Mouse (Mus musculus) bone marrow, adult 2 months (tissue): ENCODE results near the gene Lhx3. TPM values are rescaled to one million over a fixed set of nuclear protein-coding genes. Genes with fewer than 3 reads are reported as not detected.

ENCODE experiments used
- H3K27ac ChIP-seq: fragments of 200-500 bp; 2 replicates; pipeline ENCODE4 v1.5.1; 2012; ENCODE audit warnings: low read depth, mild to moderate bottlenecking, control low read depth, inconsistent platforms, low read length; ENCODE audit not compliant: control insufficient read depth, poor library complexity, insufficient read depth
- H3K4me1 ChIP-seq: fragments of 200-500 bp; 2 replicates; pipeline ENCODE4 v1.6.1; 2011; ENCODE audit warnings: low read length; ENCODE audit not compliant: control insufficient read depth, insufficient read depth
- H3K4me3 ChIP-seq: fragments of 200-500 bp; replicated peaks from 2 replicates; pipeline ENCODE3; 2011; ENCODE audit warnings: mild to moderate bottlenecking, low read depth, low read length, control low read depth; ENCODE audit not compliant: control insufficient read depth
- CTCF ChIP-seq: fragments of 200-500 bp; IDR thresholded peaks from 2 replicates; pipeline ENCODE4 v1.5.1; 2011; ENCODE audit warnings: low read length, control low read depth; ENCODE audit not compliant: control insufficient read depth, insufficient read depth
- POLR2A ChIP-seq: fragments of 200-500 bp; IDR thresholded peaks from 2 replicates; pipeline ENCODE4 v1.6.1; 2011; ENCODE audit warnings: low read depth, mild to moderate bottlenecking, control low read depth, low read length, borderline replicate concordance; ENCODE audit not compliant: control insufficient read depth
- WGBS: fragments of 180-500 bp; shearing (Covaris S2); methylation state at CpG from one replicate; pipeline ENCODE4 v1.1.7; 2018; 5-methylcytosine and 5-hydroxymethylcytosine counted together
- polyA plus RNA-seq: library from polyadenylated mRNA; stranded (reverse); fragments of >200 nt; gene quantifications from 2 replicates; pipeline ENCODE4 v1.2.4, GENCODE M21; 2011; ENCODE audit warnings: low replicate concordance; ENCODE audit not compliant: missing spikeins, insufficient read depth, insufficient read length

Gene Lhx3
- polyA plus RNA-seq, 1 experiment: not detected

GRCm38 (mm10) chr2:26188517-26188916, 19.6 kb downstream of the Lhx3 start:
- 21% methylated on average over 5 of the region's 5 CpGs for WGBS
- Histone ChIP-seq H3K4me3 (no peak overlapping the region), H3K4me1 (peaks cover 3% of the 10 kb centered on the region; the same call in 1 of the 2 replicates), H3K27ac (peak overlapping the region; percentile 3; the same call in 1 of the 2 replicates)
- TF ChIP-seq POLR2A: no peak
- TF ChIP-seq CTCF: no peak

- no peak for TF ChIP-seq CTCF
- TF ChIP-seq POLR2A: no peak
- Histone ChIP-seq H3K27ac (no peak overlapping the region), H3K4me1 (peaks cover 3% of the 10 kb centered on the region; the same call in 1 of the 2 replicates), H3K4me3 (no peak overlapping the region)
- 50% methylated on average over 3 of the region's 3 CpGs for WGBS
Observed at GRCm38 (mm10) chr2:26184352-26184751, 23.7 kb downstream of the Lhx3 start.

DNA sequence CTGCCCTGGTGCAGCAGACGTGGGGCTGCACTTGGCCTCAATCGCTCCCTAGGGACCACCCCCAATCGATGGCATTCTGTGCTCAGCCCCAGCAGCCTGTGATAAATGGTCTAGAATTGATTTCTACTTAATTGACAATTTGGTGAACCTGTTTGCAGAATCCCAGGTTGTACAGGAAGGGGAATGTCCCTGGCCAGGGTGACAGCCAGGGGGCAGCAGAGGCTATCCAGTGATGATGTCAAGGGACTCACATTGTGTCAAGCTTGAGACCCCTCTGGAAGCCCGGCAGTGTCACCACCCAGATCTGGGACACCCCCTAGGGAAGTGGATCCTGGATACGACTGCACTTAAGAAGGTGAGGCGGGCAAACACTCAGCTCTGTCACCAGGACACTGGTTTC, 25.4 kb downstream of the Lhx3 start:
- peak; percentile 80 for TF ChIP-seq CTCF
- no peak for TF ChIP-seq POLR2A
- Histone ChIP-seq H3K4me3 (no peak overlapping the region), H3K27ac (no peak overlapping the region), H3K4me1 (no peaks in the 10 kb centered on the region)
- 28% methylated on average over 6 of the region's 6 CpGs for WGBS

DNA sequence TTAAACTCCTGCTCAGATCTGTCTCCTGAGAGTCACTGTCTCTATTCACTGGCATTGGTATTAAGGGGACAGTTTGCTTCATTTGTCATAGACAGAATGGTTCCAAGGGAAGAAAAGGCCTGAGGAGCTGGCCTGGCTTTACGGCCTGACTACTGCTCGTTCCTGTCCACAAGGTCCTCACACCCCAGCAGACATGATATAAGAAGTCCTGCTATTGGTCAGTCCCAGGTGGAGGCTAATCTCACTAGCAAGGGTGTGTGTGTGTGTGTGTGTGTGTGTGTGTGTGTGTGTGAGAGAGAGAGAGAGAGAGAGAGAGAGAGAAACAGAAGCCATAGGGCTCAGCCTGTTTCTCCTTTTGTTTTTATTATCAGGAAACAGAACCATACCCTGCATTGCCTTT, 30.9 kb downstream of the Lhx3 start:
- 53% methylated on average over 2 of the region's 2 CpGs for WGBS
- H3K27ac ChIP-seq: peak overlapping the region; percentile 56
- no peak overlapping the region for H3K4me3 ChIP-seq
- TF ChIP-seq CTCF: no peak
- TF ChIP-seq POLR2A: no peak
- no peaks in the 10 kb centered on the region for H3K4me1 ChIP-seq

GRCm38 (mm10) chr2:26176731-26177130, 31.4 kb downstream of the Lhx3 start:
- TF ChIP-seq CTCF (no peak), POLR2A (no peak)
- Histone ChIP-seq H3K4me3 (no peak overlapping the region), H3K4me1 (no peaks in the 10 kb centered on the region), H3K27ac (peak overlapping the region; percentile 56)
- 44% methylated on average over 5 of the region's 5 CpGs for WGBS

GRCm38 (mm10) chr2:26175191-26175590, 32.9 kb downstream of the Lhx3 start:
- no peak for TF ChIP-seq POLR2A
- no peak for TF ChIP-seq CTCF
- Histone ChIP-seq H3K4me1 (no peaks in the 10 kb centered on the region), H3K27ac (no peak overlapping the region), H3K4me3 (no peak overlapping the region)
- WGBS: 43% methylated on average over 4 of the region's 4 CpGs

GRCm38 (mm10) chr2:26172166-26172565, 35.9 kb downstream of the Lhx3 start:
- Histone ChIP-seq H3K4me1 (no peaks in the 10 kb centered on the region), H3K27ac (no peak overlapping the region), H3K4me3 (no peak overlapping the region)
- no peak for TF ChIP-seq CTCF
- 78% methylated on average over 2 of the region's 2 CpGs for WGBS

DNA sequence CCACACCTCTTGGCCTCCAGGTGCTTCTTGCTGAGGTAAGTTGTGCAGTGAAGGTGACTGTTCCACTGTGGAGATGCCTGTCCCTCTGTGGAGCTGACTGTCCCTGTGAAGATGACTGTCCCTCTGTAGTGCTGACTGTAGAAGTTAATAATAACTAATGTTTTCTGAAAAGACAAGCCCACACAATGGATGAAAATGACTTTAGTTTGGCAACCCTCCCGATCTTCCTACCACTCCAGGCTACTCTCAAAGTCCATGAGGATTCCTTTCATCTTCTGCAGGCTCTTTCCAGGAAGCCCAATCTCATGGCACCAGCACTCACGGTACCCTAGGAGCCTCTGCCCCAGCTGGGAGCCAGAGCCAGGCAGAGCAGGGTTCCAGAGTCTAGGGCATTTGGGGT, 37.7 kb downstream of the Lhx3 start:
- 57% methylated on average over 2 of the region's 2 CpGs for WGBS
- Histone ChIP-seq H3K4me3 (no peak overlapping the region), H3K27ac (no peak overlapping the region), H3K4me1 (no peaks in the 10 kb centered on the region)
- no peak for TF ChIP-seq CTCF
- TF ChIP-seq POLR2A: no peak
